Mouse (Mus musculus) midbrain, embryonic 15.5 days (tissue): Measurements from ENCODE around the gene Tenm1. TPM values are rescaled to one million over a fixed set of nuclear protein-coding genes. Genes with fewer than 3 reads are reported as not detected.

ENCODE experiments used
- ATAC-seq: fragments of 200-750 bp; cut with Nextera tagmentation; replicated peaks from 2 replicates; pipeline ENCODE4 v1.8.0; 2017; ENCODE audit warnings: moderate TSS enrichment
- H3K27ac ChIP-seq: fragments of 300-500 bp; sonication (generic); 2 replicates; pipeline ENCODE4 v1.5.1; 2015; ENCODE audit warnings: mild to moderate bottlenecking, inconsistent platforms
- H3K27me3 ChIP-seq: fragments of 300-500 bp; sonication (generic); replicated peaks from 2 replicates; pipeline ENCODE4 v1.6.1; 2015; ENCODE audit warnings: inconsistent platforms
- H3K36me3 ChIP-seq: fragments of 300-500 bp; sonication (generic); replicated peaks from 2 replicates; pipeline ENCODE4 v1.6.1; 2015; ENCODE audit warnings: inconsistent platforms
- H3K4me1 ChIP-seq: fragments of 300-500 bp; sonication (generic); 2 replicates; pipeline ENCODE4 v1.6.1; 2015; ENCODE audit warnings: inconsistent platforms
- H3K4me2 ChIP-seq: fragments of 300-500 bp; sonication (generic); 2 replicates; pipeline ENCODE4 v1.6.1; 2015; ENCODE audit warnings: inconsistent platforms, mild to moderate bottlenecking, moderate library complexity
- H3K4me3 ChIP-seq: fragments of 300-500 bp; sonication (generic); 2 replicates; pipeline ENCODE4 v1.5.1; 2015; ENCODE audit warnings: mild to moderate bottlenecking, inconsistent platforms
- H3K9ac ChIP-seq: fragments of 300-500 bp; sonication (generic); 2 replicates; pipeline ENCODE4 v1.6.1; 2015; ENCODE audit warnings: mild to moderate bottlenecking, inconsistent platforms
- H3K9me3 ChIP-seq: fragments of 300-500 bp; sonication (generic); 2 replicates; pipeline ENCODE4 v1.6.1; 2016; ENCODE audit warnings: inconsistent platforms
- WGBS: fragments of 180-500 bp; shearing (Covaris S2); methylation state at CpG from one replicate; pipeline ENCODE4 v1.1.7; 2015; ENCODE audit warnings: mixed read lengths; 5-methylcytosine and 5-hydroxymethylcytosine counted together
- polyA plus RNA-seq: library from polyadenylated mRNA; unstranded; fragments of >200 nt; fragmentation: Nextera tagmentation; extraction: Ambion mirVana; gene quantifications from 2 replicates; pipeline ENCODE4 v1.2.1, GENCODE M21; 2015

The Tenm1 gene
- 36.6 and 39.2 TPM in 2 replicates for polyA plus RNA-seq

- Histone ChIP-seq H3K27ac (peak within 1 kb of the TSS; percentile 86), H3K36me3 (no peaks in the 10 kb centered on the region), H3K9ac (peak within 1 kb of the TSS; percentile 52), H3K9me3 (no peaks in the 10 kb centered on the region), H3K4me1 (no peaks in the 10 kb centered on the region), H3K4me2 (peak within 1 kb of the TSS; percentile 67), H3K27me3 (no peaks in the 10 kb centered on the region), H3K4me3 (peak within 1 kb of the TSS; percentile 48)
- peak; percentile 76 for ATAC-seq
- WGBS: 16% methylated on average over 22 of the region's 22 CpGs
These were observed at the start of gene Tenm1 for GRCm38 (mm10) chrX:43428855-43429263. Gene Tenm1, minus strand, starts transcription at chrX:43429126.

GRCm38 (mm10) chrX:43467311-43467710, 38.4 kb upstream of the Tenm1 start:
- Histone ChIP-seq H3K4me3 (no peak overlapping the region), H3K4me2 (no peak overlapping the region), H3K36me3 (no peaks in the 10 kb centered on the region), H3K9me3 (no peaks in the 10 kb centered on the region), H3K27ac (no peak overlapping the region), H3K27me3 (no peaks in the 10 kb centered on the region), H3K9ac (no peak overlapping the region), H3K4me1 (no peaks in the 10 kb centered on the region)
- ATAC-seq: no peak

DNA sequence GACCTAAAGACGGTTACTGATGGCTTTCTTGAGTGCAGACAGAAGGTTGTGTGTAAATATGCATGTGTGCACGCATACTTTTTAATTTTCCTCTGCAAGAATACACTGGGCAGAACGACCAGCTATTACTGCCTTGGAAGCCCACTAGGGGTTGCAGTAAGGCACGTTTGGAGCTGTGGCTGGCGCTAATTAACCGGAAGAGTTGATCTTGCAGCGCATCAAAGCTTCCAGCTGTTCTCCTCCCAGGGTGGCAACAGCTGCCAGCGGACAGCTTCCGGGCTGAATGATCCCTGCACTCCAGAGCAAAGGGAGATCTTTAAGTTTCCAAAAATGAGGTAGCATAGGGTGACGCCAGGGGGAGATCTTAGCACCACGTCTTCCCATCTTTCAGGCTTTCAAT, 1.7 kb upstream of the Tenm1 start:
- peak; percentile 79 for ATAC-seq

GRCm38 (mm10) chrX:43429982-43430531, 1.1 kb upstream of the Tenm1 start:
- 28% methylated on average over 25 of the region's 25 CpGs for WGBS
- Histone ChIP-seq H3K27me3 (no peaks in the 10 kb centered on the region), H3K4me2 (peak overlapping the region; percentile 67), H3K4me3 (peak overlapping the region; percentile 48), H3K4me1 (no peaks in the 10 kb centered on the region), H3K9me3 (no peaks in the 10 kb centered on the region), H3K36me3 (no peaks in the 10 kb centered on the region), H3K27ac (peak overlapping the region; percentile 86), H3K9ac (peak overlapping the region; percentile 52)
- ATAC-seq: peak; percentile 73

More for the DNA sequence above, 1.7 kb upstream of the Tenm1 start:
- Histone ChIP-seq H3K36me3 (no peaks in the 10 kb centered on the region), H3K4me3 (peak overlapping the region; percentile 48), H3K27me3 (no peaks in the 10 kb centered on the region), H3K9ac (peak overlapping the region; percentile 52), H3K27ac (peak overlapping the region; percentile 86), H3K4me2 (peak overlapping the region; percentile 67), H3K4me1 (no peaks in the 10 kb centered on the region), H3K9me3 (no peaks in the 10 kb centered on the region)
- 15% methylated on average over 11 of the region's 11 CpGs for WGBS

- 30% methylated on average over 12 of the region's 12 CpGs for WGBS
- H3K9me3 ChIP-seq: no peaks in the 10 kb centered on the region
- no peaks in the 10 kb centered on the region for H3K4me1 ChIP-seq
- H3K36me3 ChIP-seq: no peaks in the 10 kb centered on the region
- peak overlapping the region; percentile 67 for H3K4me2 ChIP-seq
- peak overlapping the region; percentile 48 for H3K4me3 ChIP-seq
- peak; percentile 59 for ATAC-seq
- peak overlapping the region; percentile 40; the same call in 1 of the 2 replicates for H3K9ac ChIP-seq
- H3K27ac ChIP-seq: peak overlapping the region; percentile 86
- H3K27me3 ChIP-seq: no peaks in the 10 kb centered on the region
These were observed 411 bp upstream of the Tenm1 start for GRCm38 (mm10) chrX:43429337-43429736.

DNA sequence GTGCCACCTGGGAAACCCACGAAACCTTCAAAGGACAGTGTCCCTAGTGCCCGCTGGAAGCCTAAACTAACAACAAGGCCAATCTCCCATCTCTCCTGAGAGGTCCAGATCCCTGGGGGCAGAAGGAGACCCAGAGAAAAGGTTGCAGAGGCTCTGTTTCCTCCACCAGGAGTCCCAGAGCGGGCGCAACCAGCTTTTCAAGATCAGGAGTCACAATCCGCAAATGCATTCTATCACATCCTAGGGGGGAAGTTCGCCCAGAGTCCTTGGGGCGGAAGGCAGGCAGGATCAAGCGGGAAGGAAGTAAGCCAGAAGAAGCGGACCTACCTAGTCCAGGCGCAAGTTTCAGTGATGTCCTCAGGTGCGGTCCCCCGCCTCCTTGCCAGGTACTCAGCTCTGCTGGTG, 963 bp downstream of the Tenm1 start:
- 16% methylated on average over 12 of the region's 12 CpGs for WGBS
- no peaks in the 10 kb centered on the region for H3K36me3 ChIP-seq
- H3K4me2 ChIP-seq: peak overlapping the region; percentile 67
- no peak for ATAC-seq
- H3K4me3 ChIP-seq: peak overlapping the region; percentile 48
- peak overlapping the region; percentile 86; the same call in 1 of the 2 replicates for H3K27ac ChIP-seq
- H3K27me3 ChIP-seq: no peaks in the 10 kb centered on the region
- peak overlapping the region; percentile 40; the same call in 1 of the 2 replicates for H3K9ac ChIP-seq
- no peaks in the 10 kb centered on the region for H3K9me3 ChIP-seq
- no peaks in the 10 kb centered on the region for H3K4me1 ChIP-seq

GRCm38 (mm10) chrX:43427111-43427510, 1.8 kb downstream of the Tenm1 start:
- Histone ChIP-seq H3K9ac (peak overlapping the region; percentile 40), H3K27me3 (no peaks in the 10 kb centered on the region), H3K4me2 (peak overlapping the region; percentile 67), H3K4me3 (peak overlapping the region; percentile 48), H3K27ac (0 out of 2 replicates have a peak overlapping the region, but pooled peaks have one; percentile 50), H3K4me1 (no peaks in the 10 kb centered on the region), H3K36me3 (no peaks in the 10 kb centered on the region), H3K9me3 (no peaks in the 10 kb centered on the region)
- no peak for ATAC-seq
- WGBS: 24% methylated on average over 10 of the region's 10 CpGs

DNA sequence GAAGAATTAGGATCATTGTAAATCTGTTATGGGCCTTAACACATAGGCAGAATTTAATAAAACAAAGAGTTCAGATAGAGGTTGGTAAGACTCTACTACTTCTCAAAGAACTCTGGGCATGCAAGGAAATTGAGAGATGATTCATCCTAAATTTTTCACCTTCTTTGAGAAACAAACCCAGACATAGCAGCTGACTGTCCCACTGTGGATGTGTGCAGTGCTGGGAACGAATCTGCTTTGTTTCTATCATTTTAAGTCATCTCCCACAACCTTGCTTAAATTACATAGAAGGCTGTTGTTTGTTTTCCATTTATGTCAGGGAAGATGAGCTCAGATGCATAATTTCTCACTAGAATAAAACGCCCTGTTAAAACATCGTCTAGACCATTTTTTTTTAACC, 31.0 kb downstream of the Tenm1 start:
- Histone ChIP-seq H3K9ac (no peak overlapping the region), H3K27ac (no peak overlapping the region), H3K9me3 (no peaks in the 10 kb centered on the region), H3K36me3 (no peaks in the 10 kb centered on the region), H3K4me2 (no peak overlapping the region), H3K4me1 (no peaks in the 10 kb centered on the region), H3K27me3 (no peaks in the 10 kb centered on the region), H3K4me3 (no peak overlapping the region)
- 79% methylated on average over 3 of the region's 3 CpGs for whole genome bisulfite sequencing
- no peak for ATAC-seq

GRCm38 (mm10) chrX:43388106-43388505, 40.8 kb downstream of the Tenm1 start:
- no peak for ATAC-seq
- WGBS: 82% methylated on average over 5 of the region's 5 CpGs
- Histone ChIP-seq H3K9ac (no peak overlapping the region), H3K4me2 (no peak overlapping the region), H3K4me3 (no peak overlapping the region), H3K36me3 (no peaks in the 10 kb centered on the region), H3K27me3 (no peaks in the 10 kb centered on the region), H3K4me1 (no peaks in the 10 kb centered on the region), H3K27ac (no peak overlapping the region), H3K9me3 (no peaks in the 10 kb centered on the region)

DNA sequence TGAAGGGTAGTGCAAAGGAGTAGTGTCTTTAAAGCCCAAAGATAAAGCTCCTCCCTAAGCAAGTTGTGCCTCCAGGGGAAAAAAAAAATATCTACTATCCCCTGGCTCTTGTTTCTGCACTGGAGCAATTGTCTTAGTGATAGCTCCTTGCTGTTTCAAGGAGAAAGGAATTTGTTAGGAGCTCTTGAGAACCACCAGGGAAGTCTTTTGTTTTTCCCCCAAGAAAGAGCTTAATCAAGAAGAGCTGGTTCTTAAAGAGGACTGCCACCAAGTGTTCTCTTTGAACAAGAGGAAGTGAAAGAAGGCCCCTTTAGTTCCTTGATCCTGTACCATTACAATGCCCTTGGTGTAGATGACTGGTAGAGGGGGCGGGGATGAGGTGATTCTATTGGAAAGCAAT, 56.4 kb downstream of the Tenm1 start:
- Histone ChIP-seq H3K4me1 (no peaks in the 10 kb centered on the region), H3K9me3 (no peaks in the 10 kb centered on the region), H3K9ac (no peak overlapping the region), H3K36me3 (no peaks in the 10 kb centered on the region), H3K4me2 (no peak overlapping the region), H3K27me3 (no peaks in the 10 kb centered on the region), H3K4me3 (no peak overlapping the region), H3K27ac (no peak overlapping the region)
- no peak for ATAC-seq
- WGBS: 42% methylated on average over 1 of the region's 1 CpGs

- Histone ChIP-seq H3K4me1 (no peaks in the 10 kb centered on the region), H3K36me3 (no peaks in the 10 kb centered on the region), H3K27ac (no peak overlapping the region), H3K27me3 (no peaks in the 10 kb centered on the region), H3K9me3 (no peaks in the 10 kb centered on the region), H3K4me3 (no peak overlapping the region), H3K4me2 (no peak overlapping the region), H3K9ac (no peak overlapping the region)
- WGBS: 71% methylated on average over 1 of the region's 1 CpGs
- no peak for ATAC-seq
These were observed 109.6 kb downstream of the Tenm1 start for GRCm38 (mm10) chrX:43319351-43319750.

DNA sequence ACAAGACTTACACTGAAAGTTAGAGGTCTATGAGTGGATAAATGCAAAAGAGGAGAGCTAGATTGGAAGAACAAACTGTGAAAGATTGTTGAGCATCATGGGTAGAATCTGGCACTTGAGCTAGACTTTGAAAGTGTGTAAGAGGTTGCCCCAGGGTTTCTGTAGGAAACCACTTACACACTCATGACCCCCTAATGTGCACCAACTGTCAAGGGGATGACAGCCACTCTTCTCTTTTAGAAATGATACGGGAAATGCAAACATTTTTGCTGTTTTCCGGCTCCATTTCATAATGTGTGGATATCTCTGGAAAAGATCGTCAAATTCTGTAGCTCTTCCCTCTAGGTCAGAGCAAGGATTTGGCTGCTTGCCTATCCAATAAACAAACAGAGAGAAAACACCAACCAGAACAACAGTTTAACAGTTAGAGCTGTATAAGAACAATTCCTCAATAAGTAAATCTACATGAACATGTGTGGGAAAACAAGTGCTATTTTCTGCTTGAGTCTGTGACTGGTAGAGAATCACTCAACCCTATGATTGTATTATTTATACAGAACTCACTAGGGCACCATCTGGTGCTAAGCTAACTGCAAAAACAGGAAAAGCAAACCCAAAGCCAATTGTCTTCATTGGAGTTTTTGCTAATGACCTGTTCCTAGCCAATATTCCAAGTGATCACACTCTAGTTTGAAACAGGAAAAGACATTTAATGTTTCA, 111.0 kb downstream of the Tenm1 start:
- Histone ChIP-seq H3K4me3 (no peak overlapping the region), H3K9me3 (no peaks in the 10 kb centered on the region), H3K4me1 (no peaks in the 10 kb centered on the region), H3K36me3 (no peaks in the 10 kb centered on the region), H3K27ac (no peak overlapping the region), H3K27me3 (no peaks in the 10 kb centered on the region), H3K4me2 (no peak overlapping the region), H3K9ac (no peak overlapping the region)
- WGBS: 83% methylated on average over 3 of the region's 3 CpGs
- ATAC-seq: no peak

- no peak for ATAC-seq
- Histone ChIP-seq H3K4me2 (no peak overlapping the region), H3K4me1 (no peaks in the 10 kb centered on the region), H3K9me3 (no peaks in the 10 kb centered on the region), H3K36me3 (no peaks in the 10 kb centered on the region), H3K4me3 (no peak overlapping the region), H3K27ac (no peak overlapping the region), H3K27me3 (no peaks in the 10 kb centered on the region), H3K9ac (no peak overlapping the region)
- 75% methylated on average over 4 of the region's 4 CpGs for WGBS
These were observed 193.1 kb downstream of the Tenm1 start for GRCm38 (mm10) chrX:43235844-43236243.
